Mouse (Mus musculus) heart, embryonic 13.5 days (tissue): ENCODE measurements around the gene Isy1. TPM values are rescaled to one million over a fixed set of nuclear protein-coding genes. Genes with fewer than 3 reads are reported as not detected.

Source experiments
- ATAC-seq: fragments of 200-750 bp; cut with Nextera tagmentation; 2 replicates; pipeline ENCODE4 v1.8.0; 2017; ENCODE audit warnings: moderate TSS enrichment; ENCODE audit not compliant: insufficient number of reproducible peaks, low FRiP score, low TSS enrichment; ENCODE audit errors: extremely low read depth
- H3K27ac ChIP-seq: fragments of 300-500 bp; sonication (generic); replicated peaks from 2 replicates; pipeline ENCODE4 v1.5.1; 2015; ENCODE audit warnings: moderate library complexity, mild to moderate bottlenecking, inconsistent platforms
- H3K27me3 ChIP-seq: fragments of 300-500 bp; sonication (generic); replicated peaks from 2 replicates; pipeline ENCODE4 v1.6.1; 2015; ENCODE audit warnings: mild to moderate bottlenecking, inconsistent platforms
- H3K36me3 ChIP-seq: fragments of 300-500 bp; sonication (generic); 2 replicates; pipeline ENCODE4 v1.6.1; 2015; ENCODE audit warnings: mild to moderate bottlenecking, inconsistent platforms
- H3K4me1 ChIP-seq: fragments of 300-500 bp; sonication (generic); 2 replicates; pipeline ENCODE4 v1.6.1; 2015; ENCODE audit warnings: inconsistent platforms
- H3K4me2 ChIP-seq: fragments of 300-500 bp; sonication (generic); 2 replicates; pipeline ENCODE4 v1.6.1; 2015; ENCODE audit warnings: inconsistent platforms, mild to moderate bottlenecking, moderate library complexity
- H3K4me3 ChIP-seq: fragments of 300-500 bp; sonication (generic); 2 replicates; pipeline ENCODE4 v1.5.1; 2015; ENCODE audit warnings: moderate library complexity, mild to moderate bottlenecking, inconsistent platforms
- H3K9ac ChIP-seq: fragments of 300-500 bp; sonication (generic); 2 replicates; pipeline ENCODE4 v1.6.1; 2015; ENCODE audit warnings: inconsistent platforms, mild to moderate bottlenecking, moderate library complexity
- H3K9me3 ChIP-seq: fragments of 300-500 bp; sonication (generic); 2 replicates; pipeline ENCODE4 v1.6.1; 2016; ENCODE audit warnings: inconsistent platforms
- WGBS: fragments of 180-500 bp; shearing (Covaris S2); methylation state at CpG from one replicate; pipeline ENCODE4 v1.1.7; 2015; ENCODE audit warnings: mixed read lengths; 5-methylcytosine and 5-hydroxymethylcytosine counted together
- polyA plus RNA-seq: library from polyadenylated mRNA; unstranded; fragments of >200 nt; fragmentation: Nextera tagmentation; extraction: Ambion mirVana; gene quantifications from 2 replicates; pipeline ENCODE4 v1.2.1, GENCODE M21; 2015

Gene Isy1
- polyA plus RNA-seq, 1 experiment from 2014 or later, result 22.1 TPM

DNA sequence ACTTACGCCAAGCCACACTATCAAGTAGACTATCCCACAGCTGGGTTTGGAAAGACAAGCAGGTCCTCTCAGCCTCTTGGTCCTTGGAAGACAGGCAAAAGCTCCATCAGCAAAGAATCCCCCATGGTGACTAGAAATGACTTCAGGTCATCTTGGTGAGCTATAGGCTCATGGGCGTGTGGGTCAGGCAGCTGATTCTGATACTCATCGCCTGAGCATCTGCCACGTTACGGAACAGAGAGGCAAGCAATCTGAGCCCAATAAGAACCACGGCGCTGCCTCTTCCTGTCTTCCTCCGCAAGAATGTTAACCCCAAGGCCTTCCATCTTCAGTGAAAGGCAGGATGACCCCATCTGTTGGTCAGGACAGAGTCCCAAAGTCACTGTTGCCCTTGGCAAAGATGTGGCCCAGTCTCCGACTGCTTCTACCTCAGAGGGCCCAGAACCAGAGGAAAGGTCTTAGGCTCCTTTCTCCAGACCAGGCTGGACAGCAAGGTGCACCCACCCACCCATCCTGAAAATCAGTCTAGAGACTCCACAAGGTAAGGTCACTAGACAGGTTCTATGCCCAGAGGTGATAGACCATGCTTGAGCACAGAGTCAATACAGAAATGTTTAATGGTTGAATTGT is 50.2 kb downstream of the Isy1 start:
- Histone ChIP-seq H3K4me1 (peaks cover 32% of the 10 kb centered on the region), H3K27me3 (no peaks in the 10 kb centered on the region), H3K4me2 (no peak overlapping the region), H3K9me3 (no peaks in the 10 kb centered on the region), H3K9ac (no peak overlapping the region), H3K27ac (no peak overlapping the region), H3K4me3 (no peak overlapping the region), H3K36me3 (peaks cover 23% of the 10 kb centered on the region)
- no peak for ATAC-seq
- 86% methylated on average over 9 of the region's 9 CpGs for WGBS

DNA sequence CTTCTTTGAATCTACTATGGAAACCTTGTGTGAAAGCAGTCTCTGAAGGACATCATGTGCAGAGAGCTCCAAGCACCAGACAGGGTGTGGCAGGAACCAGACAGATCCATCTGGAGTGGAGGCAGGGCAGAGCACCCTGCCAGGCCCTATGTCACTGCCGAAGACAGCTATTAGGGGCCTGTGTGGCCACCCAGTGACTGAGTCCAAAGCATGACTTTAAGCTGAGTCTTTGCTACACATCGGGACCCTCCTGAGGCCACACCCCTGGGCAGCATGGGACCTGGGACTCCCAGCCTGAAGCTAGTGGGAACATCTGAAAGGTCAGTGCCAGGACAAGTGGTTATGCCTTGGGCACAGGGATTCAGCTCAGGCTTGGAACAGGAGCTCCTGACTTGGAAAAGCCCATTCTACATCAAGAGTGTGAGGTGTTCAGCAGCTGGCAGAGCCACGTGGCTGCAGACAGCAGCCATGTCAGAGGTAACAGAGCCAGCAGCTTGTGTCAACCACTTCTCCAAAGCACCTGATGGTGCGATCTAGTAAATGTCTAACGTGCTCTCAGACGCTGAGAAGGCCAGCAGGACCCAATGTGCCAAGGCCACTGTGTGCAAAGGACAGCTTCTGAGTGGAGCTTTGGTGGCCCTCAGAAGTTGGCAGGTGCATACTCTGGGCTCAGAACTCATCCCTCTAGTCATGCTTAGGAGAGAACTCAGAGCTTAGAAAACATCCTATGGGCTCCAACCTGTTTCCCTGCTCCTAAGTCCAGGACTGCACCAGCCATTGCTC is 51.3 kb downstream of the Isy1 start:
- peaks cover 32% of the 10 kb centered on the region for H3K4me1 ChIP-seq
- no peaks in the 10 kb centered on the region for H3K27me3 ChIP-seq
- ATAC-seq, result no peak
- H3K9ac ChIP-seq, result no peak overlapping the region
- no peaks in the 10 kb centered on the region for H3K9me3 ChIP-seq
- 80% methylated on average over 6 of the region's 6 CpGs for WGBS
- no peak overlapping the region for H3K4me2 ChIP-seq
- H3K4me3 ChIP-seq, result no peak overlapping the region
- no peak overlapping the region for H3K27ac ChIP-seq
- H3K36me3 ChIP-seq, result peaks cover 12% of the 10 kb centered on the region

DNA sequence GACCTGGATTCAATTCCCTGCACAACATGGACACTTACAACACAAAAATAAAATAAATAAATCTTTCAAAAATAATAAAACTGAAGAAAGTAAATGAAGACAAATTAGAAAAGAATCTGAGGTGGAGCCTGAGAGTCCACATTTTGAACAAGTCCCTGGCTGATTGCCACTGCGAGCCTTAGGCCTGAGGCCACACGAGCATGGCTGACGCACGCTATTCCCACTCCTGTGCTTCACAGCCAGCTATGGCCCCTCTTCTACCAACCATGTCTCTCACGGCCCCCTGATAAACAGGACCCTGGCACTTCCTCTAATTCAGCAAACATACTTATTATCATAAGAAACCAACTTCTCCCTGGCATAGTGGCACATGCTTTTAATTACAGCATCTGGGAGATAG is 52.0 kb downstream of the Isy1 start:
- peaks cover 6% of the 10 kb centered on the region; the same call in 1 of the 2 replicates for H3K36me3 ChIP-seq
- H3K27me3 ChIP-seq, result no peaks in the 10 kb centered on the region
- no peak overlapping the region for H3K4me3 ChIP-seq
- WGBS, result 83% methylated on average over 5 of the region's 5 CpGs
- no peaks in the 10 kb centered on the region for H3K9me3 ChIP-seq
- H3K4me2 ChIP-seq, result no peak overlapping the region
- H3K9ac ChIP-seq, result no peak overlapping the region
- peaks cover 32% of the 10 kb centered on the region for H3K4me1 ChIP-seq
- no peak overlapping the region for H3K27ac ChIP-seq
- no peak for ATAC-seq

DNA sequence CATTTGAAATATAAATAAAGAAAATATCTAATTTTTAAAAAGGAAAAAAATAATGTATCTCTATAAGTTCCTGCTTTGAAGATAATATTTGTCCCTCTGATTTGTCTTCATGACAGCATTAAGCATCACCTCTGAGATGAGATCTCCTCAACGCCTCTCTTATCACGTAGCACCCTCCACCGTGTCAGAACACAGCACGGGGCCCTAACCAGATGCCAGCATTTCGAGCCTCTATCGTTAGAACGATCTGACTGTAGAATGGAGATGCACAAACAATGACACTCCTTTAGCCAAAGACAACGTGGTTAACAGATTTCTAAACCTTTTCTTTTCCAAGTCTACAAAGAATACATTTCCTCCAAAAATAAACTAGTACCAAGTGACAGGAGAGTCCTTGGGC is 54.6 kb downstream of the Isy1 start:
- Histone ChIP-seq H3K36me3 (no peaks in the 10 kb centered on the region), H3K9me3 (no peaks in the 10 kb centered on the region), H3K9ac (no peak overlapping the region), H3K27ac (no peak overlapping the region), H3K4me2 (no peak overlapping the region), H3K4me1 (peaks cover 8% of the 10 kb centered on the region), H3K4me3 (no peak overlapping the region), H3K27me3 (no peaks in the 10 kb centered on the region)
- WGBS, result 49% methylated on average over 8 of the region's 8 CpGs
- no peak for ATAC-seq

DNA sequence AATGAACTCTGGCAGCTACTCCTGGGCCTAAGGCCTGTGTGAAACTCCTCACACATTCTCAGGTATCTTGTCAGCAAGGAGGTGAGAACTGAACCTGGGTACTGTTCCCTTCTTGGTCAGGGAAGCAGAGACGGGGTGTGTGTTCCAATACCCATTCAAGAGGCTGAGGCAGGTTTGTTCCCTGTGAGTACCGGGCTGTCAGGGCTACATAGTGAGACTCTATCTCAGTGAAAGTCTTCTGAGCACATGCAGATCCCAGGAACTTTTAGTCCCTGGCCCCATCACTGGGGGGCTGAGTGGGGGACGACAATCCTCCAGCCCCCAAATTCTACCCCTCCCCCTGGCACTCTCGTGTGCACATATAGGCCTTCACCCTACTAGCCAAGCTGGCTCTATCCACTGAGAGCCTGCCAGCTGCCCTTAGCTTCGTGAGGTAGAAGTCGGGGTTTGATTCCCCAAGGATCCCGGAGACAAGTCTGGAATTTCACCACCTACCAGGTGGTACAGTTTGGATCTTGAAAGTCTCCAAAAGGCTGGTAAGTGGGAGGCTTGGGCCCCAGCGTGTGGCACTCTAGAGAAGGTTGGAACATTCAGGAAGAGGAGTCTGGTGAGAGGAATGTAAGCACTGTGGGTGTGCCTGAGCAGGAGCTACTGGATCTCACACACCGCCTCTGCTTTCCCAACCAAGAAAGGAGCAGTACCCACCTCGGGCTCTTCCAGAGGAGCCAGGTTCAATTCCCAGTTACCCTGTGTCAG is 57.9 kb downstream of the Isy1 start:
- peaks cover 18% of the 10 kb centered on the region for H3K4me1 ChIP-seq
- H3K27ac ChIP-seq, result no peak overlapping the region
- H3K9ac ChIP-seq, result no peak overlapping the region
- H3K36me3 ChIP-seq, result no peaks in the 10 kb centered on the region
- H3K27me3 ChIP-seq, result no peaks in the 10 kb centered on the region
- no peak for ATAC-seq
- no peaks in the 10 kb centered on the region for H3K9me3 ChIP-seq
- WGBS, result 75% methylated on average over 10 of the region's 10 CpGs
- no peak overlapping the region for H3K4me2 ChIP-seq
- H3K4me3 ChIP-seq, result no peak overlapping the region

DNA sequence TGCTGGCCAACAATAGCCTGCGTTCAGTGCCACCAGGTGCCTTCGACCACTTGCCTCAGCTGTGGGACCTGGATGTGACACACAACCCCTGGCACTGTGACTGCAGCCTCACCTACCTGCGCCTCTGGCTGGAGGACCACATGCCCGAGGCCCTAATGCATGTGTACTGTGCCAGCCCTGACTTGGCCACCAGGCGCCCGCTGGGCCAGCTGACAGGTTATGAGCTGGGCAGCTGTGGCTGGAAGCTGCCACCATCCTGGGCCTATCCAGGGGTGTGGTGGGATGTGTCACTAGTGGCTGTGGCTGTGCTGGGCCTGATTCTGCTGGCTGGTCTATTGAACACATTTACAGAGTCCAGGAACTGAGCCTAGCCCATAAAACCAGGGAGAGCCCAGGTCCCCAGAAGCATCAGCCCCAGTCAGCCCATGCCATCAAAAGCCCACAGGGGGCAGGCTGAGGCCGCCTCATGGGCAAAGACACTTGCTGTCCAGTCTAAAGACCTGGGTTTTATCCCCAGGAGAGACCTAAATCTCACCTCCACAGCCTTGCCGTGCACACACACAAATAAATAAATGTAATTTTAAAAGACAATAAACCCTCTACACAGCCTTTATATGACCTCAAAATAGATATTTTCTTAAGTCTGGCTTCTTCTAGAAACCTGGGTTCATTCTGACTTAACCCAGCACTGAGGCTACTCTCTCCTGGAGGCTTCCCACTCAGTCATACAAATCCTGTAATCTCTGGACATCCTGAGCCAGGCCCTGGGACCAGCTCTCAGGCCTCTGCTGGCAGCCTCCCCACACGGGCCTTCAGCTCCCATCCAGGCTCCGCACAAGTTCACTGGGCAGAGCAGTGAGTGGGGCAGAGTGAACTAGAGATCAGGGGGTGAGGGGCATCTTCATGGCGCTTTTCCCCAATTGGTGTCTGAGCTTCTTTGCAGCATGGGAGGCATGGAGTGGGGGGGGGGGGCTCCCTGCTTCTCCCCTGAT is 59.1 kb downstream of the Isy1 start:
- peaks cover 18% of the 10 kb centered on the region for H3K4me1 ChIP-seq

DNA sequence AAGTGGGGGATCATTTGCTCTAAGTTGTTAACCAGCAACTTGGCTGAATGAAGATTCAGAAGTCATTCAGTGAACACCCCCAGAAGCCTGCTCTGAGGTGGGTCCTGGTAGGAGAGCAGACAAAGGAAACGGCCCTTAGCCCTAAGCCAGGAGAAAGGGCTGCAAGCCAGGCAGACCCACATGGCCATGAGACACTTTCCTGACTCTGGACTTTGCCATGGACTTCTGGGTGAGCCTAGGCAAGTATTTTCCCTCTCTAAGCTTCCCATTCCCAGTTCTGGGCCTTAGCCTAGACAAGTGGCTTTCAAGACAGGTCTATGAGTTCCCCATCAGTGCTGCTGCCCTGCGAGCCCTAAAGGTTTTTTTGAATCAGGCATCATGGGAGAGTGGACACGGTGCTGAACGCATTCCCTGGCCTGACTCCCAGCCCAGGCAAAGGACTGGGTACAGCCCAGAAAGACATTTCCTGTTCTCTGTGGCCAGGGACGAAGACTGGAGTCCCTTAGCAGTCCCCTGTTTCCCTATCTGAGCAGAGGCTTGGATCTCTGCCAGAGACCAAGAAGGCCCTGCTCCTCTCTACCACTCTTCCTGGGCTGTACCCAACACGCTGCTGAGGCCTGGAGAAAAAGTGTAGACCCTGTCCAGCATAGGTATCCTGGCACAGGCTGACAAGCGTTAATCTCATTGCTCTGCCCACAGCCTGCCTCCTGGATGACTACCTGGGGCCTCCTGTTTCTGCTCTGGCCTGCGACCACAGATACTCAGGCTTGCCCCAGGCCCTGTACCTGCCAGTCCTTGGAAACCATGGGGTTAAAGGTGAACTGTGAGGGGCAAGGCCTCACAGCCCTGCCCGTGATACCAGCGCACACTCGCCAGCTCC is 60.1 kb downstream of the Isy1 start:
- ATAC-seq, result no peak

More for the DNA sequence above, 59.1 kb downstream of the Isy1 start:
- H3K4me3 ChIP-seq, result no peak overlapping the region
- 85% methylated on average over 11 of the region's 11 CpGs for WGBS
- no peak overlapping the region for H3K27ac ChIP-seq
- H3K9me3 ChIP-seq, result no peaks in the 10 kb centered on the region
- no peak for ATAC-seq
- no peak overlapping the region for H3K4me2 ChIP-seq
- no peaks in the 10 kb centered on the region for H3K27me3 ChIP-seq
- H3K9ac ChIP-seq, result no peak overlapping the region
- H3K36me3 ChIP-seq, result no peaks in the 10 kb centered on the region

DNA sequence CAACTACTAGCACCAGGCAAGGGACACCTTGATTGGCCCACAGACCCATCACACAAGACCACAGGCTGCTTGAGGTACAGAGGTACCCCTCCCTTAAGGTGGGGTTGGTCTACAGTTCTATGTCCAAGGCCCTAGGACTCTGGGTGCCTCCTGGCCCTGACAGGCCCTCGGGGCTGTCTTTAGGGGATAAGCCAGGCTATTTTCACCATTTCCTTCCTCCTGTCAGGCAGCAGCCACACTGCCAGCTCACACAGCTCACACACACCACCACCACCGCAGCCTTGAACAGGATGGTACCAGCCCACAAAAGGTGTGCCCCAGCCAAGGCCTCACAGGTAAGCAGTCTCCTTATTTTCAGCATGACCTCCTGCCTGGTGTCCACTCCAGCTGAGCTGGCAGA is 60.8 kb downstream of the Isy1 start, which contains the start of gene Gp9:
Gene Gp9, plus strand, starts transcription at position 231 of the 400 bp plus-strand sequence.
- 0 out of 2 replicates have a peak, but pooled peaks cover 3% of the 10 kb centered on the region for H3K27me3 ChIP-seq
- no peak within 1 kb of the TSS for H3K4me3 ChIP-seq
- no peak within 1 kb of the TSS for H3K4me2 ChIP-seq
- H3K4me1 ChIP-seq, result peaks cover 18% of the 10 kb centered on the region
- H3K9ac ChIP-seq, result peak within 1 kb of the TSS; percentile 3; the same call in 1 of the 2 replicates
- ATAC-seq, result no peak
- no peaks in the 10 kb centered on the region for H3K9me3 ChIP-seq
- H3K36me3 ChIP-seq, result no peaks in the 10 kb centered on the region
- 43% methylated on average over 2 of the region's 2 CpGs for WGBS
- H3K27ac ChIP-seq, result peak within 1 kb of the TSS; percentile 43

More for the DNA sequence above, 60.1 kb downstream of the Isy1 start:
- H3K9ac ChIP-seq, result no peak overlapping the region; the same call in 1 of the 2 replicates
- no peak overlapping the region for H3K4me2 ChIP-seq
- peaks cover 18% of the 10 kb centered on the region for H3K4me1 ChIP-seq
- no peak overlapping the region for H3K4me3 ChIP-seq
- H3K27ac ChIP-seq, result peak overlapping the region; percentile 43
- H3K9me3 ChIP-seq, result no peaks in the 10 kb centered on the region
- WGBS, result 51% methylated on average over 11 of the region's 11 CpGs
- no peaks in the 10 kb centered on the region for H3K36me3 ChIP-seq
- 0 out of 2 replicates have a peak, but pooled peaks cover 2% of the 10 kb centered on the region for H3K27me3 ChIP-seq

DNA sequence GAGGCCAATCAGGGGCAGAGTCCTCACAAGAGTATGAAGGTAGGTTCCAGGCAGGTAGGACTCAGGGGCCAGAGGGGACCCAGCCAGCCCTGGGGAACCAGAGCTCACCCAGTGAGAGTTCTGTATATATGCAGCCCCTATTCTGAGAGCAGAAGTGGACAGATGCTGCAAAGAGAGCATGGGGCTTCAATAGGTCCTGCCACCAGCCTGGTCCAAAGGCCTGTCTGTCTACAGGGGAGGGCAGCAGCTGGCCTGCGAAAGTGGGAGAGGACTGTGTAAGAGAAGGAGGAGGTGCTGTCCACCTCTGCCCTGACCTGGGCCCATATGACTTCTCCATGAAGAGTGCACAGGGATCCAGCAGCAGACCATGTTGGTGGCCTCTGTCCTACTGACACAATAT is 61.9 kb downstream of the Isy1 start:
- ATAC-seq, result 0 out of 2 replicates have a peak, but pooled peaks have one; percentile 12
- WGBS, result 50% methylated on average over 1 of the region's 1 CpGs

More for the DNA sequence above, 61.9 kb downstream of the Isy1 start:
- Histone ChIP-seq H3K27me3 (0 out of 2 replicates have a peak, but pooled peaks cover 3% of the 10 kb centered on the region), H3K9me3 (no peaks in the 10 kb centered on the region), H3K9ac (no peak overlapping the region), H3K4me2 (no peak overlapping the region; the same call in 1 of the 2 replicates), H3K4me1 (peaks cover 18% of the 10 kb centered on the region), H3K4me3 (no peak overlapping the region), H3K27ac (no peak overlapping the region), H3K36me3 (no peaks in the 10 kb centered on the region)
